Mouse (Mus musculus) right cerebral cortex, adult 2 months (tissue): ENCODE measurements around the gene Lsm4.

Source experiments
- DNase-seq, 2 experiments: peaks; one replicate each; pipeline ENCODE4 v3.0.0; 2021 to 2022; ENCODE audit warnings: low spot score in 2 of 2

The Lsm4 gene

DNA sequence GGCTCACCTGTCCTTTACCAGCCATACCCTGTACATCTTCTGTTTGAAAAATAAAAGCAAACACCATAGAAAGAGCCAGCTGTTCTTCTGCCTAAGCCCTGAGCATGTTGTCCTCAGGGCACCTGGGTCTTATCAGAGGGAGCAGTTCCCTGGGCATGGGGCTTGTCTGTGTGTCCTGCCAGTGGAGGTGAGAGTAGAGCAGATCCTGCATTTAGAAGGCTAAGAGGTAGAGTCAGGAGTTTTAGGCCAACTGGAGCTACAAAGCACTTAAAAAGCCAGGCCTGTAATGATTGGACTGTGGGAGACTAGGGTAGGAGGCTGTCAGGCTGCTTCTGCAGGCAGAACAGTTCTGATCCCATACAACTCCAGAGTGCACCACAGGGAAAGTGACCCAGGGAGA is 5.6 kb downstream of the Lsm4 start:
- no peak for DNase-seq

DNA sequence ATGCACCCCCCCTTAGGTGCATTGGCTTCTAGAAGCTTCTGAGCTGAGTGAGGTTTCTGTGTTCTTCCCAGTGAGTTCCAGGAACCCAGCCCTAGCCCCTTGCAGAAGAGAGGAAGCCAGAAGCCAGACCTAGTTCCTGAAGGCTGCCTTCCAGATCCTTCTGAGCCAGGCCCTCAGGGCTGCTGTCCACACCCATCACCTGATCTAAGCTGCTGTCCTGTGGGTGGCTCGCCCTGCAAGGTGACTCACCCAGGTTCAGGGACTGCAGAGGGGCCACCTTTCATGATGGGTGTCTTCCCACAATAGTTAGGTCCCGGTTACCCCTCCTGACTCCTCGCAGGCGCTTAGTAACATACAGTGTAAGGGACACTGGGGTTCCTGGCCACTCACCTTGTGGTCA is 6.4 kb downstream of the Lsm4 start:
- no peak for DNase-seq

DNA sequence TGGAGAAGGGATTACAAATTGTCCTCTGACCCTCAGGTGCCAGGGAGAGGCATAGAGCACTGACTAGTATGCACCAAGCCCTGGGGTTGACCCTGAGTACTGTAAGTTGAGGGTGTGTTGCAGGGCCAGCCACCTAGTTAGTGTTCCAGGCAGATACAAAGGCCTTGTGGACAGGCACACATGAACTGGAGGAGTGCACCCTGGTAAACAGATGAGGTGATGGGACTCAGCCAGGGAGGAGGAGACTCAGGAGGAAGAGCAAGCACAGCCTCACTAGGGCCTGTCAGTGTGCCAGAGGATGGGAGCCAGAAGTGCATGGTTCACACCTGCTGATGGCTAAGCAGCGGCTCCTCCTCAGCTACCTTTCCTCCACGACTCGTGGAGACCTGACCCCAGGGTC is 7.0 kb downstream of the Lsm4 start:
- no peak for DNase-seq

DNA sequence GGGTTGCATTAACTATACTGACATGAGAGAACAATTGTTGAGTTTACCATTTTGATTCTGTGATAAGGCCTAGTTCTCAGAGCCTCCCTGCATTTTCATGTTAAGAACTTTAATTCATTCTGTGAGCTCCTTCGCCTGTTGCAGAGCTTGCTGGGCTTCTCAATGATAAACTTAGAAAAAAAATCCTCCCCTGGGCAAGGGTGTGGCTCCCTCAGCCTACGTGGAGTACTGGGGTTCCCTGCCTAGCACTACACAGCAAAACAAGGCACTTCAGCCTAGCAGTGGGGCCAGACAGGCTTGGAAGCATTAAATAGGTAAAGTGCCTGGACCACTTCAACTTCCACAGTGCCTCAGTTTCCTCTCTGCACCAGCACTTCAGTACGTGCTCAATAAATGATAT is 8.4 kb downstream of the Lsm4 start:
- DNase-seq, result no peak

DNA sequence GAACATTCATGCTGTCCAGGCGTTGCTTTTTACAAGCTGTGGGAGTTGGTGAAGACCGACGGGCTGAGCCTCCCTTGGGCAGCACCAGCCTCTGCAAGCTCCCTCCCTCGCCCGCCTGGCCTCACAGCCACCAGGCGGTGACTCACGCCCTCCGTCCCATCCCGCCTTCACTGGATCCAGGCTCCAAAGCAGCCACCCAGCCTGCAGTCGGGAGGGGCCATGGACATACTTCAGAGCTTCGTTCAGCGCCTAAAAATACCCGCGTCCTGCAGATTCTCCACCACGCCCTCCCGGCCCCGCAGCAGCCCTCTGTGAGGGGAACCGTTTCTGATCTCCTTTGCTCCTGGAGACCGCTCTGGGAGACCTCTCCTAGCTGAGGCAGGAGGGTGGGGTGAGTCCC is 9.1 kb downstream of the Lsm4 start:
- peak; percentile 65 to 74 for DNase-seq

DNA sequence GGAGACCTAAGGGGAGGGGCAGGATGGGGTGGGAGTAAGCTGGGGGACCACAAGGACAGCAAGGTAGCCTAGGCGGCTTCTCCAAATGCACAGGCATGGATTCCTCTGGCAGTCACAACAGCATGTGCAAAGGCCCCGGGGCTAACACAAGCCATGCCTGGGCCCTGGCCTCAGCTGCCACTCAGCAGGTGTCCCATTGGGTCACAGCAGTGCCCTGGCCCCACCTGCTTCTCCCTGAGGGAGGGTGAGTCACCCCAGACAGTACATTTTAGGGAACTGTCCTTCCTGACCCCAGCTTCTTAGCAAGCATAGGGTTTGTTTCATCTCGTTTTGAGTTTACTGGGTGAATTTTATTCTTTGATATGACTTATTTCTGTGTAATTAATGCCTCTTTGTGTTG is 9.6 kb downstream of the Lsm4 start:
- no peak for DNase-seq

DNA sequence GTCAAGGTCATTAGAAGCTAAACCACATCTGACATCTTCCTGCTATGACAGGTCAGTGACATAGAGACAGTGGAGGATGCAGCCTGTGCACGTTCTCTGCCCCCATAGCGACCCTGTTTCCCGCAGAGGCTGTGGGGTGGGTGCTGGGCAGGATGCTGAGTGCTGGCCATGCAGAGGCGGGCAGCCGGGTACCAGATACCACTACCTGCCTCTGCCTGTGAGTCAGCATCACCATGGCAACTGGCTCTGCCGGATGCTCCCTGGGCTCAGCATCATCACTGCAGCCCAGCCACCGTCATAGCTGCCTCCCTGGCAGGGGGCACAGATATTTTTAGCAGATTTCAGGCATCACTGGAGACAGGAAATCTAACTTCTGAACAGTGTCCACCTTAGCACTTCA is 11.2 kb downstream of the Lsm4 start:
- peak; percentile 88 to 93 for DNase-seq

DNA sequence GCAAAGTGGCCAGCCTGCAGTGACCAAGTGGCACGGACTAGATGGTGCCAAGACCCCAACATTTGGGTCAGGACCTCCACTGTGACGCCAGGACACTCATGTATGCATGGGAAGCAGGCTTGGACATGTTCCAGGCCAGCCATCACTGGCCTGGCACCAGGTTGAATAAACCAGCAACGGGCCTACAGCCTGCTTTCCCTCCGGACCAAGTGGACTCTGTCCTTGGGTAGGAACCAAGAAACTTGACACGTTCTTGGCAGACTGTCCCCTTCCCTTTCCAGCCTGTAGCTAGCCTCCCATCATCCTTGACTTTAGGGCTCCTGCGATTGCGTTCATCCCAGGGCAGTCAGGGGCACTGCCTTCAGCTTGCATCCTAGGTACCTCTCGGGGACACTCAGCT is 14.5 kb downstream of the Lsm4 start:
- DNase-seq, result no peak

DNA sequence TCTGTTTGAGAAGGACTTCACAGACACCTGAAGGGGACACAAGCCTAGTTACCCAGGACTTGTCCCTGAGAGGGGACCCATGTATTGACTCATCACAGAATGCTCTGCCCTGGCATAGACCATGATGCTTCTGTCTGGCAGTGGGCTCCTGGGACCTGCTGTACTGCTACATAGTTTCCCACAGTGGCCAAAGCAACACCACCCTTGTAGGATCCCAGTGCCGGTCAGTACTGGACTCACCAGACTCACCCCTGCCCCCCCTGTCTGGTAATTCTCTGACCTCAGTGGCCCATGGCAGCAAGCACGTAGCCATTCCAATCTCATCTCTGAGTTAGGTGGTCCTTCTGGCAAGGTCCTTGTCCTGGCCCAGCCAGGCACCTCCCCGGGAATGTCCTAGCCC is 15.1 kb downstream of the Lsm4 start:
- DNase-seq, result no peak

DNA sequence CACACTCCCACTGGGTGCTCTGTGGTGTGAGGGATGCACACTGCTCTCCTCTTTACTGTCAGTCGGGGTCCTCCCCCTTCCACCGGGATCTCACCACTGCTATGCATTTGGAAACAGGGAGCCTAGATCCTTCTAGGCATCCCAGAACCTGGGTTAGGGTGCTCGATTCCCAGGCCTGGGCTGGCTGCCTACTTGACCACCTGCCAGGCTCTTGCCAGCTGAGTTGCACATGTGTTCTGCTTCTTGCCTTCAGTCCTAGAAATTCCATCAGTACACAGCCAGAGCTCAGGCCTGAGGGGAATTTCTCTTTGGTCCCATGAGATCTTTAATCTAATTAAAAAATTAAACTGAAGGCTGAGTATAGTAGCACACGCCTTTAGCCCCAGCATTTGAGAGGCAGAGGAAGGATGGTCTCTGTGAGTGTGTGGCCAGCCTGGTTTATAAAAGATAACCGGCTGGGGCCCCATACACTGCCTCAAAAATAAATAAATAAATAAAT is 16.9 kb downstream of the Lsm4 start:
- DNase-seq, result no peak

DNA sequence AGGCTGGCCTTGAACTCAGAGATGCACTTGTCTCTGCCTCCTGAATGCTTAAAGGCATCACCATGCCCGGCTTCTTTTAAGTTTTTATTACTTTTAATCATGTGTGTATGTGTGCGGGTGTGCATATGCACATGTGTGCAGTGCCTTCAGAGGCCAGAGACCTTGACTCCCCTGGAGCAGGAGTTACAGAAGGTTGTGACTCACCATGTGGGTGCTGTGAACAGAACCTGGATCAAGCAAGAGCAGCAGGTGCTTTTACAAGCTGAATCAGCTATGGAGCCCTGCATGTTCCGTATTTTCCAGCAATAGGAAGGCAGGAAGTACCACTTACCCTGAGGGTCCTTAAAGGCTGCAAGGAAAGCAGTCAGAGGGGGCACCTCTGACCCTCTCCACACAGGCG is 18.2 kb downstream of the Lsm4 start:
- DNase-seq, result no peak

DNA sequence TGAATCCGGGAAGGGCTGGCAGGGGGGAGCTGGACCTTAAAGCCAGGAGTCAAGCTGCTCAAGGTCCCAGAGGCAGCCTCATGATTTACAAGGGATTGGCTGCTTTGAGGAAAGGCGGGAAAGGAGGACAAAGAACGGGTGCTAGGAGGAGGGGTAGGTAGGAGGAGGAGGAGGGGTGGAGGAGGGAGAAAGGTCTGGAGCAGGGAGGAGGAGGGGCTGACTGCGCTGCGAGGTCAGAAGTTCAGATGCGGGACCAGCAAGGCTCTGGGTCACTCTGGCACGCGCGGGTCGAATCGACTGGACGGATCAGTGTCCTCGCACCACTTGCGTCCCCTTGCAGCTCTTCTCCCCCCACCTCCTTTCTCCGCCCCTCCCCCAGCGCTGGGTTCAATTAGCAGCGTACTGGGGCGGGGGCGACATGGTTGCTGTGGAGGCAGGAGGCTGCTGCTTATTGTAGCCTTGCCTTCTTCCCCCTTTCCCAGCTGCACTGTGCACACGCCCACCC is 18.7 kb downstream of the Lsm4 start:
- DNase-seq, result no peak

DNA sequence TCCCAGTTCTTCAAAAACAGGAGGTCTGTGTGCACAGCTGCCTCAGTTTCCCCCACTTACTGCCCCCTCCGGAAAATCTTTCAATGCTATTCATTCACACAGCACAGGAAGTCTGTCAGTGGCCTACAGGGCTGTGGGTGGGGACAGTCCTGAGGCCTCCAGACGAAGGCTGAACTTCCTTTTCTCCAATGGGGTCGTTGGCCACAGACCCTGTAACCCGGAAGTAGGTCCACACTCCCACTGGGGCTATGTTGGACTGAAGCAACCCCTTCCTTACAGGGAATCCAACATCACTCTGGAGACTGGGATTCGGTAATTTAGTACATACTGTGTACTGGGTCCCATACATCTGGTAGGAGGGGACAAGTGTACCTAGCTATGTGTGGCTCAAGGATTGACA is 20.6 kb downstream of the Lsm4 start:
- DNase-seq, result no peak

DNA sequence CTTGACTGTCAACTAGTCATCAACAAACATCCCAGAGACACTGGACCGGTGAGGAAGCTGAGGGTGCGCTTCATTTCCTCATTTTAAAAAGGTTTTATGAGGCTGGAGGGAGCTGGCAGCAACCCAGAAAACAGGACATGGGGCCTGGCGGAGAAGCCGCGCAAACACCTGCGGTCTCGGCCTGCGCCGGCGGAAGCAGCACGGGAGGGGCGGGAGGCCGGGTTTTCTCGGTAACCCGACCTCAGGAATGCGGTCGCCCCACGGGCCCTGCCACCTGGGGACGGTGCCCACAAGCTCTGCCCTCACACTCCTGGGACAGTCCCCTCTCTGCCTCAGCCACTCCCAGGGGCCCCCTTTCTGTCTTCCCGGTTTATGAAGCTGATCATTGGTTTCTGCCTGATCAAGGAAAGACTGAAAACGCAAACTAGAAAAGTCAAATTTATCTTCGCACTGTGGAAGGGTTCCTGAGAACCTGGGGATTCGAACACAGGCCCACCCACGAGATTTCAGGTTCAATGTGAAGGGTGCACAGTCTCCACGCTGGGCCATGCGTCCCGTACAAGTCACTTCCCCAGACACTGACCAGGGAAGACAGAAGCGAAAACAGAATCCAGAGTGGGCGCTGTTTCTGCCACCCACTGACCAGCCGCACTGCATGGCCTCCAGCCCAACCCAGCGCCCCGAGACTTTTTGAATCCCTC is 22.4 kb downstream of the Lsm4 start:
- no peak for DNase-seq

DNA sequence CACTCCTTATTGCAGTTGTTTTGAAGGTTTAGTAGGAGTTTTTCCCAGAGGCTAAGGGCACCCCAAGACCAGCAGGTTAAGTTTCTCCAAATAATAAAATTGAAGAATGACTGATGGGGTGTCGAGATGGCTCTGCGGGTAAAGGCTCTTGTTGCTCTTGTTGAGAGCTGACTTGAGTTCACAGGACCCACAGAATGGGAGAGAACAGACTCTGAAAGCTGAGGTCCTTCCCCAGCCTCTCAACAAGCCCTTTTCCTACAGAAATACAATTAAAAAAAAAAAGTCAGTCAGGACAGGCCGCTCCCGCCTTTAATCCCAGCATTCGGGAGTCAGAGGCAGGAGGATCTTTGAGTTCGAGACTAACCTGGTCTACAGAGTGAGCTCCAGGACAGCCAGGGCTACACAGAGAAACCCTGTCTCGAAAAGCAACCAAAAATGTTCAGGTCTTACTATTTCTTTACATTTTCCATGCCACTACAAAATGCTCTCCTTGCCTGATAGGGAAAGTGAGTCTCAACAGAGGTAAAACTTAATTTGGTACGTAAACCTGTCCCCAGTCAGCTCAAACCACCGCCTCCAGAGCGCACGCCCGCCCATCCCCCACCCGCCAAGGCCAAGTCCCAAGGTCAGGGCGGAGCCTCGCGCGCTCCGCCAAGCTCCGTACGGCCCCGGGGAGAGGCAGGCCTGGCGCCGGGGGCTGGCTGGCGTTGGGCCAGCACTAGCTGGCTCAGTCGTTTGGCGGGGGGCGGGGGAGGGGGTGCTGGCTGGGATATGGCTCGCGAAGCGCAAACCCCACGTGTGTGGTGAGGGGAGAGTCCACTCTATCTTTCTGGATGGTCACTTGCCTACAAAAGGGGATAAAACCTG is 23.2 kb downstream of the Lsm4 start:
- DNase-seq, result no peak

DNA sequence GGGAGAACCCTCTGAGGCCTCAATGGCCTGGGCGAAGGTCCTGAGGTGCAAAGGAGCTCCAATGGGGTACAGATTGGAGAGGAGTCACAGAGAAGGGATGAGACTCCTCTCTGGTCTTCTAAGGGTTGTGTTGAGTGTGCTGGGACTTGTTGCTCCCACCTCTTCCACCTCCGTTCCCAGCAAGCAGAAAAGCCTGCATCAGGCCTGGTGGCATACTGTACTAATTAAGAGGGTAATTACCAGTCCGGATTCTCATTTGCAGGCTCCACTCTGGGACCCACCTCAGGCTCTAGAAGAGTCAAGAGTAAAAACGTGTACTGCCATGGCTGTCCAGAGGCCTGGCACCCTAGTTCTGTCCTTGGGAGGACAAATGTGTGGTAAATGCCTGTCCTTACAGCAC is 23.9 kb downstream of the Lsm4 start:
- DNase-seq, result no peak

DNA sequence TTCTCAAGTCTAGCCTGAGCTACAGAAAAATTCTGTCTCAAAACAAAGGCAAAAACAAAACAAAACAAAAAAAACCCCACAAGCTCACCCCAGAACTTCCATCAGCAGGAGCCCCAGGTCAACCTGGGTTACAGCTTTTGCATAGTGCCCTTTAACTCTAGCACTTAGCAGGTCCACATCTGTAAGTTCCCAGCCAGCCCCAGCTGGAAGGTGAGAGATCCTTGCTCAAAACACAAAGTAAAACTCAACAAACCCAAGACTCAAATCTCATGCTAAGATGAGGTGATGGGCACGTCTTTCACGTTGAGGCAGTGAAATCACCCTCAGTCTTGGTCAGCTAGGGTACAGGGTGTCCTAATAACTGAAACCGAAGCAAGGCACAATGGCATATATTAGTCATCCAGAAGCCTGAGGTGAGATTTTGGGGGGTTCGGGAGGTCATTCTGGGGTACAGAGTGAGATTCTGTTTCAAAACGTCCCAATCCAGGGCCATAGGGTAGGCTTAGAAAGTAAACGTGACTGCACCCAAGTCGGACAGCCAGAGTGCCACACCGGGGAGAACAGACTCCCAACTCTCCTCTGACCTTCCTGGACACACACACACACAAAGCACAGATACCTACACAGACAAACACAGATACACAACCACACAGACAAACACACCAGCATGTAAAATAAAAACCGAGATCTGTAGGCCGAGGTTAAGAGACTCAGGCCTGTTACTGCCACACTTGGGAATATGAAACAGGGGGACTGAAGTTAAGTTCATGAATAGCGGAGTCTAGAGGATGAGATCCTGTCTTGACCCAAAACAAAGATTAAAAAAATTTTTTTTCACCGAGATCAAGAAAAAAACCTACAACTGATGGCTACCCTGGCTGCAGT is 24.6 kb downstream of the Lsm4 start:
- no peak for DNase-seq

DNA sequence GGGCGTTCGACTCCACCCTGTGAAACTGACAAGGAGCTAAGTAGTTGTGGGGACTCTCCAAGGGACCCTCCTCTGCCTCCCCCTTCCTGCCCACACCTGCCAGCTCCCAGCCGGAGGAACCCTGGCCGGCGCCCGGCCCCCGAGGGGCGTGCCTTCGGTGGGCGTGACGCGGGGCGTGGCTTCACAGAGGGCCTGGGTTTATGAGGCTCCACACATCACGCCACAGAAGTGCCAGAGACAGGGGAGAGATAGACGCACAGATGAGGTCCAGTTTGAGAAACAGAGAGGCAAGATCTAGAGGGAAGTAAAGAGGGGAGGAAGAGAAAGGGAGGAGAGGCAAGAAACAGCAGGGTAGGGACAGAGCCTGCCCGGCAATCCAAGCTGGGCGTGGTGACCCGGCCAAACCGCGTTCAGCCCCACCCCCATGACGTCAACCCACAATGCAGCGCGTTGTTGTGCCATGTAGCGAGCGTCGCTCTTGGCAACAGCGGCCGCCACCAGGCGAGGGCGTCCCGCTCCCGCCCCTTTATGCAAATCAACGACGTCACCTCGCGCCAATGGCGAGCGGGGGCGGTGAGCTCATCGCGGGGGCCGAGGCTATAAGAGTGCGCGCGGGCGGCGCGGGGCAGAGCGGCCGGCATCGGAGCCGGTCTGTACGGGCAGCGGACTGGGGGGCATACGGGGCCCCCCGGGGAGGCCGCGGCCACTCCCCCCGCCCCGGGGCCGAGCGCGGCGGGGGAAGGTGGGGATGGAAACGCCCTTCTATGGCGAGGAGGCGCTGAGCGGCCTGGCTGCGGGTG is 25.5 kb downstream of the Lsm4 start, which contains the start of gene Jund:
Jund (plus strand) TSS at position 640 of the 800 bp plus-strand sequence.
- DNase-seq, result peak; percentile 98 to 99

DNA sequence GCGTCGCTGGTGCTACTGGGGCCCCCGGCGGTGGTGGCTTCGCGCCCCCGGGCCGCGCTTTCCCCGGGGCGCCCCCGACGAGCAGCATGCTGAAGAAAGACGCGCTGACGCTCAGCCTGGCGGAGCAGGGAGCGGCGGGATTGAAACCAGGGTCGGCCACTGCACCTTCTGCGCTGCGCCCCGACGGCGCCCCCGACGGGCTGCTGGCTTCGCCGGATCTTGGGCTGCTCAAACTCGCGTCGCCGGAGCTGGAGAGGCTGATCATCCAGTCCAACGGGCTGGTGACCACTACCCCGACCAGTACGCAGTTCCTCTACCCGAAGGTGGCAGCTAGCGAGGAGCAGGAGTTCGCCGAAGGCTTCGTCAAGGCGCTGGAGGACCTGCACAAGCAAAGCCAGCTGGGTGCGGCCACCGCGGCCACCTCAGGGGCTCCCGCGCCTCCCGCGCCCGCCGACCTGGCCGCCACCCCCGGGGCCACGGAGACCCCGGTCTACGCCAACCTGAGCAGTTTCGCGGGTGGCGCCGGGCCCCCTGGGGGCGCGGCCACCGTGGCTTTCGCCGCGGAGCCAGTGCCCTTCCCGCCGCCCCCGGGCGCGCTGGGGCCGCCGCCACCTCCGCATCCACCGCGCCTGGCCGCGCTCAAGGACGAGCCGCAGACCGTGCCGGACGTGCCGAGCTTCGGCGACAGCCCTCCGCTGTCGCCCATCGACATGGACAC is 26.2 kb downstream of the Lsm4 start:
- DNase-seq, result peak in 1 of 2 experiments; percentile 35

DNA sequence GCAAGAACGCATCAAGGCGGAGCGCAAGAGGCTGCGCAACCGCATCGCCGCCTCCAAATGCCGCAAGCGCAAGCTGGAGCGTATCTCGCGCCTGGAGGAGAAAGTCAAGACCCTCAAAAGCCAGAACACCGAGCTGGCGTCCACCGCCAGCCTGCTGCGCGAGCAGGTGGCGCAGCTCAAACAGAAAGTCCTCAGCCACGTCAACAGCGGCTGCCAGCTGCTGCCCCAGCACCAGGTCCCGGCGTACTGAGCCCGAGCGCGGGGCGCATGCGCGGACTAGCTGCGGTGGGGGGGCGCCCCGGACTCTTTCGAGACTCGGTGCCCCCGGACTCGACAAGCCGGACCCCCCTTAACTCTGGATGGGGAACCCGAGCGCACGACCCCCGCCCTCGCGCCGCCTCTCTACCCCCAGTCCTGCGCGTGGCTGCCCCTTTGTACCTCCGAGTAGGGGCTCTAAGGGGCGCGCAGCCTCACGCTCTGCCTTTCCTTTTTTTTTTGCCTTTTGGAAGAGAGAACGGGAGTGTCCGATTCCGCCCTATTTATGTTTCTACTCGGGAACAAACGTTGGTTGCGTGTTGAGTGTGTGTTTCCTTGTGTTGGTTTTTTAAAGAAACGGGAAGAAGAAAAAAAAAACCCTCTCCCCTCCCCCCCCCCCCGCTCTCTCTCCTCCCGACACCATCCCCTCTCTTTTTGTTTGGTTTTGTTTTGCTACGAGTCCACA is 26.9 kb downstream of the Lsm4 start:
- peak; percentile 64 to 78 for DNase-seq
